Mouse (Mus musculus) hindbrain, embryonic 16.5 days (tissue): Measurements from ENCODE around the gene Hist1h2bc. TPM values are rescaled to one million over a fixed set of nuclear protein-coding genes. Genes with fewer than 3 reads are reported as not detected.
"Not testable (repeated sequence)": the region's sequence is repeated elsewhere in the genome, so short reads cannot be mapped to it uniquely, and the experiment has no call there.

Source experiments
- ATAC-seq: fragments of 200-750 bp; cut with Nextera tagmentation; 2 replicates; pipeline ENCODE4 v1.8.0; 2017; ENCODE audit warnings: moderate TSS enrichment, moderate library complexity
- H3K27ac ChIP-seq: fragments of 300-500 bp; sonication (generic); 2 replicates; pipeline ENCODE4 v1.5.1; 2014; ENCODE audit warnings: low read depth, mild to moderate bottlenecking, control low read depth, low read length, moderate library complexity
- H3K27me3 ChIP-seq: fragments of 300-500 bp; sonication (generic); replicated peaks from 2 replicates; pipeline ENCODE4 v1.6.1; 2014; ENCODE audit warnings: low read length; ENCODE audit not compliant: control insufficient read depth, insufficient read depth
- H3K36me3 ChIP-seq: fragments of 300-500 bp; sonication (generic); 2 replicates; pipeline ENCODE4 v1.6.1; 2014; ENCODE audit warnings: mild to moderate bottlenecking, low read length, moderate library complexity, mixed read lengths; ENCODE audit not compliant: control insufficient read depth, insufficient read depth
- H3K4me1 ChIP-seq: fragments of 300-500 bp; sonication (generic); 2 replicates; pipeline ENCODE4 v1.6.1; 2014; ENCODE audit warnings: low read depth, low read length; ENCODE audit not compliant: control insufficient read depth, insufficient read depth
- H3K4me2 ChIP-seq: fragments of 300-500 bp; sonication (generic); 2 replicates; pipeline ENCODE4 v1.6.1; 2014; ENCODE audit warnings: mild to moderate bottlenecking, low read length, control low read depth, moderate library complexity
- H3K4me3 ChIP-seq: fragments of 300-500 bp; sonication (generic); 2 replicates; pipeline ENCODE4 v1.5.1; 2014; ENCODE audit warnings: mild to moderate bottlenecking, low read length, control low read depth, moderate library complexity
- H3K9ac ChIP-seq: fragments of 300-500 bp; sonication (generic); 2 replicates; pipeline ENCODE4 v1.6.1; 2014; ENCODE audit warnings: low read depth, mild to moderate bottlenecking, control low read depth, low read length, moderate library complexity
- H3K9me3 ChIP-seq: fragments of 300-500 bp; sonication (generic); 2 replicates; pipeline ENCODE4 v1.6.1; 2014; ENCODE audit warnings: mild to moderate bottlenecking, low read length, moderate library complexity; ENCODE audit not compliant: control insufficient read depth
- WGBS: fragments of 180-500 bp; shearing (Covaris S2); extraction: QIAGEN DNeasy Blood & Tissue Kit; methylation state at CpG from one replicate; pipeline ENCODE4 v1.1.7; 2014; 5-methylcytosine and 5-hydroxymethylcytosine counted together
- polyA plus RNA-seq: library from polyadenylated mRNA; unstranded; fragments of >200 nt; fragmentation: Nextera tagmentation; extraction: Ambion mirVana; gene quantifications from 2 replicates; pipeline ENCODE4 v1.2.1, GENCODE M21; 2015

Hist1h2bc gene
- polyA plus RNA-seq, 1 experiment from 2014 or later: 24.8 TPM

DNA sequence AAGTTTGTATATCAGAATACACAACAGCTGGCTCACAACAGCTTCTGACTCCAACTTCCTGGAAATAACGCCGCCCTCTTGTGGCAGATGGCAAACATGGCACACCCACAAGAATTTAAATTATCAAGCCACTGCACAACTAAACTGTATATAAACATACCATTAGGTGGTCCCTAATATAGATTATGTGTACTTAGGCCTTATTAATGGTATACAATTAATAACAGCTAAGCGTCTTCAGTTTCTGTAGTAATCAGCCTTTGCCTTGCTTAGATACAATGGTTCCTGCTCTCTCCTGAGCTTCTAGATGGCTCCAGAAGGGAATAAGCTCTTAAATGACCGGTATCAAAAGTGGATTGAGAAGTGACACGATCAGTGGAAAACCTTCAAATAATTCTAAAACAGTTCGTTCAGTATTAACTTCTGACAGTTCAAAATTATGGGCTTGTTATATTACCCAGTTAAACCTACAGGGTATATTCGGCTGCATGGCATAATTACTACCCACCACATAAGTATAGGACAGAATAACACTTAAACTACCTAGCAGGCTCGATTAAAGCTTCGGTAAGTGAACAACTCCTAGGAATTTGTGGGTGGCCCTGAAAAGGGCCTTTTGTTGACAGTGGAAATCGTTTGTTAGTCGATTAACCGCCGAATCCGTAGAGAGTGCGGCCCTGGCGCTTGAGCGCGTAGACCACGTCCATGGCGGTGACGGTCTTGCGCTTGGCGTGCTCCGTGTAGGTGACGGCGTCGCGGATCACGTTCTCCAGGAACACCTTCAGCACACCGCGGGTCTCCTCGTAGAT, 13.7 kb downstream of the Hist1h2bc start:
- Histone ChIP-seq H3K9me3 (no peaks in the 10 kb centered on the region), H3K27me3 (no peaks in the 10 kb centered on the region), H3K27ac (peak overlapping the region; percentile 82), H3K4me2 (peak overlapping the region; percentile 81), H3K4me3 (peak overlapping the region; percentile 49), H3K9ac (peak overlapping the region; percentile 64), H3K36me3 (no peaks in the 10 kb centered on the region), H3K4me1 (peaks cover 8% of the 10 kb centered on the region)
- ATAC-seq: peak; percentile 85; the same call in 1 of the 2 replicates
- WGBS: under 1% methylated on average over 21 of the region's 32 CpGs

DNA sequence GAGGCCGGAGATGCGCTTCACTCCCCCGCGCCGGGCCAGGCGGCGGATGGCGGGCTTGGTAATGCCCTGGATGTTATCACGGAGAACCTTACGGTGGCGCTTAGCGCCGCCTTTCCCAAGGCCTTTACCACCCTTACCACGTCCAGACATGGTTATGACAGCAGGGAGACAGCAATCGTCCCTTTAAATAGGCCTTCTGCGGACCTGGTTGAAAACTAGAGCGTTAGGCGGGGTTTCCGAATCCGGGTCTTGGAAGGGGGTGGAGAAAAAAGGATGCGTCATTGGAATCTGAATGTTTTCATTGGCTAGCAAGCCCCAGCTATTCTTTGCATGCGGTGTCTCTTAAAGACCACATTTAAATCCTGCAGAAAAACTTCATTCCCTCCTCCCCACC, 14.3 kb downstream of the Hist1h2bc start, which contains the start of gene Hist1h4c:
Hist1h4c (minus strand) TSS at position 155 of the 394 bp plus-strand sequence.
- H3K9ac ChIP-seq: peak within 1 kb of the TSS; percentile 64
- H3K27ac ChIP-seq: peak within 1 kb of the TSS; percentile 82
- H3K9me3 ChIP-seq: no peaks in the 10 kb centered on the region
- H3K27me3 ChIP-seq: no peaks in the 10 kb centered on the region
- peak within 1 kb of the TSS; percentile 49 for H3K4me3 ChIP-seq
- H3K36me3 ChIP-seq: no peaks in the 10 kb centered on the region
- H3K4me1 ChIP-seq: peaks cover 8% of the 10 kb centered on the region
- peak; percentile 98 for ATAC-seq
- under 1% methylated on average over 17 of the region's 22 CpGs for WGBS
- H3K4me2 ChIP-seq: peak within 1 kb of the TSS; percentile 81

- Histone ChIP-seq H3K36me3 (no peaks in the 10 kb centered on the region), H3K4me1 (peaks cover 8% of the 10 kb centered on the region), H3K9ac (no peak overlapping the region), H3K4me3 (no peak overlapping the region), H3K4me2 (peak overlapping the region; percentile 81), H3K9me3 (no peaks in the 10 kb centered on the region), H3K27ac (0 out of 2 replicates have a peak overlapping the region, but pooled peaks have one; percentile 13), H3K27me3 (no peaks in the 10 kb centered on the region)
- WGBS: 72% methylated on average over 6 of the region's 6 CpGs
- no peak for ATAC-seq
Observed at GRCm38 (mm10) chr13:23698996-23699395, 15.0 kb downstream of the Hist1h2bc start.

DNA sequence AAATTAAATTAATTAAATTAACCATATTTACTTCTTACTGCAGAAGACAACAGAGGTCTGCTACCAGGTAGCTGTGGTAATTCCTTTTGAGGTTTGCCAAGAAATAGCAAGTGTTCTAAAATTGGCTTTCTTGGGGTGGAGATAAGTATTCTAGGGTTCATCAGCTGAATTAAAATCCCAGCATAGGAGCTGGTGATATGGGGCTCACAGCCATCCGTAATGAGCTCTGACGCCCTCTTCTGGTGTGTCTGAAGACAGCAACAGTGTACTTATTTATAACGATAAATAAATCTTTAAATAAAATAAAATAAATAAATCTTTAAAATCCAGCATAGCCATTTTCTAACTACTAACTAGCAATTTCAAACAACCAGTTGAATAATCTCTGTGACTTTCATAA, 15.8 kb downstream of the Hist1h2bc start:
- H3K4me3 ChIP-seq: no peak overlapping the region
- peaks cover 8% of the 10 kb centered on the region for H3K4me1 ChIP-seq
- no peak for ATAC-seq
- H3K27me3 ChIP-seq: no peaks in the 10 kb centered on the region
- 73% methylated on average over 3 of the region's 3 CpGs for WGBS
- no peak overlapping the region for H3K9ac ChIP-seq
- no peaks in the 10 kb centered on the region for H3K36me3 ChIP-seq
- no peak overlapping the region for H3K4me2 ChIP-seq
- H3K9me3 ChIP-seq: no peaks in the 10 kb centered on the region
- H3K27ac ChIP-seq: no peak overlapping the region

- Histone ChIP-seq H3K27me3 (no peaks in the 10 kb centered on the region), H3K4me2 (no peak overlapping the region), H3K27ac (no peak overlapping the region), H3K4me1 (peaks cover 8% of the 10 kb centered on the region), H3K9ac (no peak overlapping the region), H3K9me3 (no peaks in the 10 kb centered on the region), H3K4me3 (no peak overlapping the region), H3K36me3 (no peaks in the 10 kb centered on the region)
- 0 out of 2 replicates have a peak, but pooled peaks have one; percentile 26 for ATAC-seq
- 29% methylated on average over 8 of the region's 8 CpGs for WGBS
Observed at GRCm38 (mm10) chr13:23700786-23701520, 17.0 kb downstream of the Hist1h2bc start.

- Histone ChIP-seq H3K4me1 (peaks cover 8% of the 10 kb centered on the region), H3K4me2 (no peak overlapping the region), H3K36me3 (no peaks in the 10 kb centered on the region), H3K4me3 (no peak overlapping the region), H3K27me3 (no peaks in the 10 kb centered on the region), H3K9me3 (no peaks in the 10 kb centered on the region), H3K9ac (no peak overlapping the region), H3K27ac (no peak overlapping the region)
- WGBS: 92% methylated on average over 4 of the region's 4 CpGs
- no peak for ATAC-seq
Observed at GRCm38 (mm10) chr13:23702220-23702619, 18.2 kb downstream of the Hist1h2bc start.

- WGBS: 89% methylated on average over 2 of the region's 2 CpGs
- not testable (repeated sequence) for H3K4me2 ChIP-seq, H3K4me3 ChIP-seq, H3K27ac ChIP-seq, ATAC-seq, H3K36me3 ChIP-seq, H3K9me3 ChIP-seq, H3K9ac ChIP-seq, H3K27me3 ChIP-seq, H3K4me1 ChIP-seq
Observed at GRCm38 (mm10) chr13:23702801-23703200, 18.8 kb downstream of the Hist1h2bc start.

DNA sequence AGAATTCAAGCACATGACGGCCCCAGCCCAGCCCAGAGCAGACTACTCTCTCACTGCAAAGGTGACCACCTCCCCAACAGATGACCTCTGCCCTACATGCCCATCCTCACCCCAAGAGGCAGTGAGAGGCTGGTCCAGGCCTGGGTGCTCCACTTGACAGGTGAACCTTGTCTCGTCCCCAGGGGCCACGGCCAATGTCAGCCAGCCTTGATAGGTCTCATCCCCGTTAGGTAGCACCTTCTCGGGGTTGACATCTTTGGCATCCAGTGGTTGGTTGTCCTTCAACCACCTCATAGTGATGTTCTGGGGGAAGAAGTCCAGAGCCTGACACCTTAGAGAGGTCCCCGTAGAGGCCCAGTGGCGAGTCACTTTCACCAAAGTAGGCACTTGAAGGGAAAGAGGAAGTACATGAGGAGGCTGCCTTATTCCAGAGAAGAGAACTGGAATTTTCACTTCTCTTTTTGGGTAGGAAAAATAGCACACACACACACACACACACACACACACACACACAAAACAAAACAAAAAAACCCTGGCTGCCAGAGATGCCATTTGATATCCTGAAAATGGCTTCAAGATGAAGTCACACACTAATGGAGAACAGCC, 21.9 kb downstream of the Hist1h2bc start:
- Histone ChIP-seq H3K4me3 (no peak overlapping the region), H3K4me1 (peaks cover 6% of the 10 kb centered on the region), H3K9me3 (no peaks in the 10 kb centered on the region), H3K36me3 (no peaks in the 10 kb centered on the region), H3K27me3 (no peaks in the 10 kb centered on the region), H3K27ac (no peak overlapping the region), H3K4me2 (no peak overlapping the region), H3K9ac (no peak overlapping the region)
- WGBS: 95% methylated on average over 7 of the region's 7 CpGs
- no peak for ATAC-seq

DNA sequence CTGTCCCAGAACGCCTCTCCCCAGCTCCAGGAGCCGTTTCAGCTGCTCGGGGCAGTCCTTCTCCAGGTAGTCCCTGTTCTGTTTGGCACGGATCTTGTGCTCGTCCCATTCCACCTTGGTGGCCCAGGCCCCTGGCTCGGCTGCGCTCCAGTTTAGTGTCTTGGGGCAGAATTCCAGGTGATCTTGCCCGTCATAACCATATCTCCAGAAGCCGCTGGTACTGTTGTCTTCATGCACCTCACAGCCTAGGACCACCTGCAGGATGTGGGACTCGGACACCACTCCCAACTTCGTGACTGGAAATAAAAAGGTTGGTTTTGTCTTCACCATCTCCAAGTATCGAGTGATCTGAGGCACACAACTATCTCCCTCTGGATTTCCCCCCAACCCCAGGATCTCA, 22.8 kb downstream of the Hist1h2bc start:
- ATAC-seq: no peak

More for the DNA sequence above, 22.8 kb downstream of the Hist1h2bc start:
- Histone ChIP-seq H3K9me3 (no peaks in the 10 kb centered on the region), H3K4me2 (no peak overlapping the region), H3K4me3 (no peak overlapping the region), H3K4me1 (peaks cover 6% of the 10 kb centered on the region), H3K9ac (no peak overlapping the region), H3K27me3 (0 out of 2 replicates have a peak, but pooled peaks cover 3% of the 10 kb centered on the region), H3K27ac (no peak overlapping the region), H3K36me3 (no peaks in the 10 kb centered on the region)
- WGBS: 94% methylated on average over 12 of the region's 12 CpGs
